Mouse (Mus musculus) limb, embryonic 14.5 days (tissue): Measurements from ENCODE around the gene Insl3. TPM values are rescaled to one million over a fixed set of nuclear protein-coding genes. Genes with fewer than 3 reads are reported as not detected.

Experiments used
- ATAC-seq: fragments of 200-750 bp; cut with Nextera tagmentation; 2 replicates; pipeline ENCODE4 v1.8.0; 2017; ENCODE audit warnings: low read depth, moderate number of reproducible peaks, moderate TSS enrichment; ENCODE audit not compliant: low FRiP score
- DNase-seq: peaks from one replicate; pipeline ENCODE4 v3.0.0-alpha.2; 2015; ENCODE audit warnings: low spot score
- H3K27ac ChIP-seq: fragments of 300-500 bp; sonication (generic); replicated peaks from 2 replicates; pipeline ENCODE4 v1.5.1; 2014; ENCODE audit warnings: low read depth, mild to moderate bottlenecking, low read length, moderate library complexity, mixed read lengths
- H3K27me3 ChIP-seq: fragments of 300-500 bp; sonication (generic); 2 replicates; pipeline ENCODE4 v1.6.1; 2014; ENCODE audit warnings: low read length, mixed read lengths; ENCODE audit not compliant: control insufficient read depth, insufficient read depth
- H3K36me3 ChIP-seq: fragments of 300-500 bp; sonication (generic); 2 replicates; pipeline ENCODE4 v1.6.1; 2014; ENCODE audit warnings: mild to moderate bottlenecking, low read length, moderate library complexity, mixed read lengths; ENCODE audit not compliant: control insufficient read depth, insufficient read depth
- H3K4me1 ChIP-seq: fragments of 300-500 bp; sonication (generic); 2 replicates; pipeline ENCODE4 v1.6.1; 2014; ENCODE audit warnings: antibody characterized with exemption, low read length, mixed read lengths; ENCODE audit not compliant: control insufficient read depth, insufficient read depth
- H3K4me2 ChIP-seq: fragments of 300-500 bp; sonication (generic); replicated peaks from 2 replicates; pipeline ENCODE4 v1.6.1; 2014; ENCODE audit warnings: low read depth, mild to moderate bottlenecking, low read length, moderate library complexity; ENCODE audit not compliant: severe bottlenecking
- H3K4me3 ChIP-seq: fragments of 300-500 bp; sonication (generic); replicated peaks from 2 replicates; pipeline ENCODE4 v1.5.1; 2014; ENCODE audit warnings: low read length
- H3K9ac ChIP-seq: fragments of 300-500 bp; sonication (generic); 2 replicates; pipeline ENCODE4 v1.6.1; 2014; ENCODE audit warnings: mild to moderate bottlenecking, low read depth, low read length, moderate library complexity; ENCODE audit not compliant: severe bottlenecking
- H3K9me3 ChIP-seq: fragments of 300-500 bp; sonication (generic); 2 replicates; pipeline ENCODE4 v1.6.1; 2016; ENCODE audit warnings: low read length; ENCODE audit not compliant: control insufficient read depth
- POLR2A ChIP-seq: fragments of 200-500 bp; IDR thresholded peaks from 2 replicates; pipeline ENCODE4 v1.8.0; 2012; ENCODE audit warnings: inconsistent platforms, mild to moderate bottlenecking, moderate library complexity, borderline replicate concordance; ENCODE audit not compliant: insufficient read depth, insufficient read length; ENCODE audit errors: extremely low read depth
- WGBS: fragments of 180-500 bp; shearing (Covaris S2); extraction: QIAGEN DNeasy Blood & Tissue Kit; methylation state at CpG from one replicate; pipeline ENCODE4 v1.1.7; 2014; 5-methylcytosine and 5-hydroxymethylcytosine counted together
- polyA plus RNA-seq, 2 experiments: library from polyadenylated mRNA; depleted of rRNA in 1 of 2; stranded (reverse) in 1 of 2; unstranded in 1 of 2; fragments of >200 nt; fragmentation: Nextera tagmentation in 1 of 2; extraction: Ambion mirVana in 1 of 2; gene quantifications; 2 replicates each; pipeline versions ENCODE4 v1.2.1 to v1.2.3; 2012 to 2014

The Insl3 gene
- polyA plus RNA-seq (2012; rRNA removed) (1.8 and 2.5 TPM in 2 replicates), polyA plus RNA-seq (2014; fragmentation: Nextera tagmentation; extraction: Ambion mirVana) (1.7 TPM in 1 of 2 replicates, not detected in the other)

DNA sequence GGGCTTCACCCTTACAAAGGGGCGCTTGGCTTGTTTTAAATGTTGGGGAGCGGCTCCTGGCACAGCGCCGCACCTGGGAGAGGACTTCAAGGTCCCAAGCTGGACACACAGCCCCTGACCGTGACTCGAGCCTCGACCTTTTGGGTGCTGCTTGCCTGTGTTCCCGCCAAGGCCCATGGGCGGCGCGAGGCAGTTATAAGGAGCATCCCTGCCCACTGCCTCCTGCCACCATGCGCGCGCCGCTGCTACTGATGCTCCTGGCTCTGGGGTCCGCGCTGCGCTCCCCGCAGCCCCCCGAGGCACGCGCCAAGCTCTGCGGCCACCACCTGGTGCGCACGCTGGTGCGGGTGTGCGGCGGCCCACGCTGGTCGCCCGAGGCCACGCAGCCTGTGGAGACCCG, at the start of gene Insl3:
TSS of gene Insl3 (plus strand) at position 187 of the 400 bp plus-strand sequence.
- WGBS = 5% methylated on average over 30 of the region's 33 CpGs
- H3K4me3 ChIP-seq = no peak within 1 kb of the TSS
- TF ChIP-seq POLR2A = no peak

DNA sequence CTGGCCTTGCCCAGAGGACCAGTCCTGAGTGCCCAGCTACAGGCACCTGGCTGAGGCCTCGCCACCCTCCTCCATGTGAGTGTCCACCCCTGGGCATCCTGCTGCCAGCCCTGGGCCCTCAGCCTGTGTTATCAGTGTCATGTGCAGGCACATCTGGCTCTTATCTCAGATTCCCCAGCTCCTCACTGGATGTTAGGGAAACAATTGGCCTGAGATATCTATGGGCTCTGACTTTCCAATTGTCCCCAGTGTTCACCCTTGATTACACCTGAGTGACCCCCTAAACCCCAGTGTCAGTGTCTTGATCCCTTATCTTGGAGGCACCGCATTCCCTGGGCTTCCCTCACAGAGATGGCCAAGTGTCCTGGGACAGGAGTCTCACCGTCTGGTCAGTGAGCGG, 49.7 kb upstream of the Insl3 start:
- DNase-seq (no peak), ATAC-seq (no peak)
- TF ChIP-seq POLR2A = no peak
- Histone ChIP-seq H3K36me3 (no peaks in the 10 kb centered on the region), H3K27ac (no peak overlapping the region), H3K9me3 (no peaks in the 10 kb centered on the region), H3K9ac (no peak overlapping the region), H3K4me3 (no peak overlapping the region), H3K27me3 (no peaks in the 10 kb centered on the region; the same call in 1 of the 2 replicates), H3K4me2 (no peak overlapping the region), H3K4me1 (no peaks in the 10 kb centered on the region)
- WGBS = 87% methylated on average over 4 of the region's 4 CpGs

More for the DNA sequence above, at the start of gene Insl3:
- H3K4me1 ChIP-seq = peaks cover 9% of the 10 kb centered on the region; the same call in 1 of the 2 replicates
- ATAC-seq (no peak), DNase-seq (no peak)
- peaks cover 99% of the 10 kb centered on the region for H3K27me3 ChIP-seq
- no peaks in the 10 kb centered on the region for H3K9me3 ChIP-seq
- H3K36me3 ChIP-seq = no peaks in the 10 kb centered on the region
- H3K9ac ChIP-seq = no peak within 1 kb of the TSS
- no peak within 1 kb of the TSS for H3K27ac ChIP-seq
- H3K4me2 ChIP-seq = no peak within 1 kb of the TSS

DNA sequence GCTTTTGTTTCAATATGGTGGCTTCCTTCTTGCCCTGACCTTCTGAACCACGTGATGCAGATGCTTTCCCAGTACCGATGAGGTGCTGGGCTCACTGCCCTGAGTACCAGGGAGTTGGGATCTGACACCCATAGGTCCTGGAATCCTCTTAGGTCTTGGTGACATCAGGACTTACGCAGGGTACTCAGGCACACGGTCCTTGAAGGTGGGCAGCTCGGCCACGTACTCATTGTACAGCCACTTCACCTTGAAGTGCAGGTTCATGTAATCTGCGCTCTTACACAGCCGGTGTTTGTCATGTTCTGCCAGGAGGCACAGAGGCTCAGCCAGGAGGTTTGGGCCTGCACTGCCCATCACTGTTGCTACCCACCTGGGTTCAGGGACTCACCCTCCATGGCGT, 43.5 kb upstream of the Insl3 start:
- 85% methylated on average over 9 of the region's 9 CpGs for WGBS
- Histone ChIP-seq H3K9me3 (no peaks in the 10 kb centered on the region), H3K36me3 (no peaks in the 10 kb centered on the region), H3K4me1 (no peaks in the 10 kb centered on the region), H3K9ac (no peak overlapping the region), H3K4me2 (no peak overlapping the region), H3K27ac (no peak overlapping the region), H3K4me3 (no peak overlapping the region), H3K27me3 (no peaks in the 10 kb centered on the region)
- DNase-seq (no peak), ATAC-seq (no peak)
- no peak for TF ChIP-seq POLR2A

DNA sequence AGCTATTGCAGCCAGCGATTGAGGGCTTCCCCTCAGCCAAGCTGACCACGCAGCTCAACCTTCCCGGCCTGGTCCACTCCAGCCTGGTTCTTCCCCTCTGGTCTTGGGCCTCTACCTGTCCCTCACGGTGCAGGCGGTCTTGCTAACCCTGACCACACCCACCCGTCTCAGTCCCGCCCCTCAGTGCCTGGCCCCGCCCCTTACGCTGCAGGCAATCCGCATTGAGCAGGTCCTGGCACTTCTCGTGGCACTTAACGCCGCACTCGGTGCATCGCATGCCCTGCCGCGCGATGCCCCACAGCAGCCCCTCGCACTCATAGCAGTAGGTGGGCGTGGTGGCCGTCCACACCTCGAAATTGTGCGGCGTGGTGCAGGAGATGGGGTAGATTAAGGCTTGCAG, 34.4 kb upstream of the Insl3 start:
- 2% methylated on average over 23 of the region's 24 CpGs for WGBS

DNA sequence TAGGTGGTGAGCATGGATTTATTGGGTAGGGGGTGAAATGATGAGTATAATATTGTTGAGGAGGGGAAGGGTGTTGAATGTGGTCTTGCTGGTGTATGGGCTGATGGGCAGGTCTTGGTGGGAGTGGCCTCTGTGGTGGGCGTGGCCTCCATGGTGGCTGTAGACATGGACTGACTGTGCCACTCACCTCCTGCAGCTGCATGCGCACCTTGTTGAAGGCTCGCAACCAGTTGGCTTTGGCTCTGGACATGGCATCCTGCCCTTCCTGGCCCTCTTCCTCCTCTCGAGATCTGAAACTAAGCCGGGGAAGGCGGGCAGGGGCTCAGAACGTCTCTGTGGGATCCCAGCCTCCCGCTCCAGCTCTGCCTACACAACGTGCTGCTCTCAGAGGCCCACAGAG, 31.2 kb upstream of the Insl3 start:
- ATAC-seq (no peak), DNase-seq (no peak)
- 41% methylated on average over 4 of the region's 9 CpGs for WGBS
- H3K4me3 ChIP-seq = no peak overlapping the region
- no peak overlapping the region for H3K9ac ChIP-seq
- no peak overlapping the region for H3K27ac ChIP-seq
- H3K4me1 ChIP-seq = no peaks in the 10 kb centered on the region
- no peak overlapping the region for H3K4me2 ChIP-seq
- peaks cover 51% of the 10 kb centered on the region for H3K27me3 ChIP-seq
- no peaks in the 10 kb centered on the region for H3K36me3 ChIP-seq
- H3K9me3 ChIP-seq = no peaks in the 10 kb centered on the region
- no peak for TF ChIP-seq POLR2A

More for the DNA sequence above, 34.4 kb upstream of the Insl3 start:
- DNase-seq = no peak
- 0 out of 2 replicates have a peak, but pooled peaks have one; percentile 21 for ATAC-seq
- Histone ChIP-seq H3K27ac (no peak overlapping the region), H3K9ac (no peak overlapping the region), H3K4me2 (peak overlapping the region; percentile 39; the same call in 1 of the 2 replicates), H3K9me3 (no peaks in the 10 kb centered on the region), H3K27me3 (peaks cover 40% of the 10 kb centered on the region), H3K36me3 (no peaks in the 10 kb centered on the region), H3K4me1 (no peaks in the 10 kb centered on the region), H3K4me3 (peak overlapping the region; percentile 21)
- TF ChIP-seq POLR2A = no peak

DNA sequence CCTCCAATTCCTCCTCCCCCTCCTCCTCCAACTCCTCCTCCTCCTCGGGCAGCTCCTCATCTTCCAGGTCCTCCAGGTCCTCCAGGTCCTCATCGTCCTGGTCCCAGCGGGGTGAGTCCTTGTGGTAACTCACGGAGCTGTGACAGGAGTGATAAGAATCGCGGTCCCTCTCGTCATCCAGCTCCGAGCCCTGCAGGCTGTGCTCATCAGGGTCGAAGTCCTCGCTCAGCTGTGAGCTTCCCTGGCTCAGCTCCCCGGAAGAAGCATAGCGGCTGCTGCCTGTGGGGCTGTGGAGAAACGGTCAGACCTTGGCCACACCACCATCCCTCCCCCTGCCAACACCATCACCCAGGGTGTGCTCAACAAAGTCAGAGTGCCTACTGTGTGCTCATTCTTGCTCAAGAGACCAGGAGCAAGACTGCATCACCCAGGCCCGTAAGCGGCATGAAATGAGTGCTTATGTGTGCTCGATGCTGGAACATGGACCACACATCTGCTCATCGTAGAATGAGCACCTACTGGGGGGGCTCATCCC, 30.4 kb upstream of the Insl3 start:
- H3K27me3 ChIP-seq = peaks cover 51% of the 10 kb centered on the region
- H3K4me3 ChIP-seq = no peak overlapping the region
- TF ChIP-seq POLR2A = no peak
- DNase-seq = no peak
- no peak overlapping the region for H3K9ac ChIP-seq
- H3K4me1 ChIP-seq = no peaks in the 10 kb centered on the region
- no peaks in the 10 kb centered on the region for H3K36me3 ChIP-seq
- no peak overlapping the region for H3K4me2 ChIP-seq
- no peak for ATAC-seq
- 31% methylated on average over 17 of the region's 17 CpGs for WGBS
- no peak overlapping the region for H3K27ac ChIP-seq
- no peaks in the 10 kb centered on the region for H3K9me3 ChIP-seq
